Mouse (Mus musculus) limb, embryonic 15.5 days (tissue): ENCODE results near the gene Tspan12. TPM values are rescaled to one million over a fixed set of nuclear protein-coding genes. Genes with fewer than 3 reads are reported as not detected.
"Not testable (repeated sequence)": the region's sequence is repeated elsewhere in the genome, so short reads cannot be mapped to it uniquely, and the experiment has no call there.

Experiments
- ATAC-seq: fragments of 200-750 bp; cut with Nextera tagmentation; 2 replicates; pipeline ENCODE4 v1.8.0; 2017; ENCODE audit warnings: low read depth, moderate TSS enrichment; ENCODE audit not compliant: insufficient number of reproducible peaks, low FRiP score, low TSS enrichment
- H3K27ac ChIP-seq: fragments of 300-500 bp; sonication (generic); 2 replicates; pipeline ENCODE4 v1.5.1; 2015; ENCODE audit warnings: moderate library complexity, mild to moderate bottlenecking, inconsistent platforms
- H3K27me3 ChIP-seq: fragments of 300-500 bp; sonication (generic); 2 replicates; pipeline ENCODE4 v1.6.1; 2015; ENCODE audit warnings: inconsistent platforms
- H3K36me3 ChIP-seq: fragments of 300-500 bp; sonication (generic); 2 replicates; pipeline ENCODE4 v1.6.1; 2015; ENCODE audit warnings: inconsistent platforms
- H3K4me1 ChIP-seq: fragments of 300-500 bp; sonication (generic); 2 replicates; pipeline ENCODE4 v1.6.1; 2015; ENCODE audit warnings: inconsistent platforms
- H3K4me2 ChIP-seq: fragments of 300-500 bp; sonication (generic); 2 replicates; pipeline ENCODE4 v1.6.1; 2015; ENCODE audit warnings: mild to moderate bottlenecking, inconsistent platforms
- H3K4me3 ChIP-seq: fragments of 300-500 bp; sonication (generic); 2 replicates; pipeline ENCODE4 v1.5.1; 2015; ENCODE audit warnings: mild to moderate bottlenecking, inconsistent platforms
- H3K9ac ChIP-seq: fragments of 300-500 bp; sonication (generic); 2 replicates; pipeline ENCODE4 v1.6.1; 2015; ENCODE audit warnings: inconsistent platforms
- H3K9me3 ChIP-seq: fragments of 300-500 bp; sonication (generic); 2 replicates; pipeline ENCODE4 v1.6.1; 2016; ENCODE audit warnings: inconsistent platforms
- WGBS: fragments of 180-500 bp; shearing (Covaris S2); methylation state at CpG from one replicate; pipeline ENCODE4 v1.1.7; 2015; 5-methylcytosine and 5-hydroxymethylcytosine counted together
- polyA plus RNA-seq: library from polyadenylated mRNA; unstranded; fragments of >200 nt; fragmentation: Nextera tagmentation; extraction: Ambion mirVana; gene quantifications from 2 replicates; pipeline ENCODE4 v1.2.1, GENCODE M21; 2015

Tspan12 gene
- polyA plus RNA-seq, 1 experiment from 2014 or later: 28.2 TPM

- no peak for ATAC-seq
- no peak overlapping the region for H3K9ac ChIP-seq
- H3K4me3 ChIP-seq: no peak overlapping the region
- H3K36me3 ChIP-seq: 0 out of 2 replicates have a peak, but pooled peaks cover 9% of the 10 kb centered on the region
- H3K4me1 ChIP-seq: no peaks in the 10 kb centered on the region
- H3K4me2 ChIP-seq: no peak overlapping the region
- no peaks in the 10 kb centered on the region for H3K27me3 ChIP-seq
- no peaks in the 10 kb centered on the region for H3K9me3 ChIP-seq
- WGBS: 76% methylated on average over 5 of the region's 5 CpGs
- no peak overlapping the region for H3K27ac ChIP-seq
Observed at GRCm38 (mm10) chr6:21795410-21795809, 56.9 kb downstream of the Tspan12 start.

- Histone ChIP-seq H3K4me1 (no peaks in the 10 kb centered on the region), H3K4me2 (no peak overlapping the region), H3K9ac (no peak overlapping the region), H3K9me3 (no peaks in the 10 kb centered on the region), H3K36me3 (0 out of 2 replicates have a peak, but pooled peaks cover 7% of the 10 kb centered on the region), H3K4me3 (no peak overlapping the region), H3K27ac (no peak overlapping the region), H3K27me3 (no peaks in the 10 kb centered on the region)
- no peak for ATAC-seq
- 6% methylated on average over 7 of the region's 7 CpGs for WGBS
Observed at GRCm38 (mm10) chr6:21795072-21795407, 57.3 kb downstream of the Tspan12 start.

- Histone ChIP-seq H3K27me3 (no peaks in the 10 kb centered on the region), H3K4me3 (no peak overlapping the region), H3K9ac (no peak overlapping the region), H3K36me3 (0 out of 2 replicates have a peak, but pooled peaks cover 2% of the 10 kb centered on the region), H3K4me1 (no peaks in the 10 kb centered on the region), H3K4me2 (no peak overlapping the region), H3K27ac (no peak overlapping the region), H3K9me3 (no peaks in the 10 kb centered on the region)
- WGBS: 80% methylated on average over 11 of the region's 11 CpGs
- no peak for ATAC-seq
Observed at GRCm38 (mm10) chr6:21794337-21795071, 57.8 kb downstream of the Tspan12 start.

GRCm38 (mm10) chr6:21791307-21791706 is 61.0 kb downstream of the Tspan12 start:
- no peaks in the 10 kb centered on the region for H3K27me3 ChIP-seq
- WGBS: 68% methylated on average over 7 of the region's 7 CpGs
- no peaks in the 10 kb centered on the region for H3K36me3 ChIP-seq
- H3K27ac ChIP-seq: no peak overlapping the region
- H3K4me1 ChIP-seq: no peaks in the 10 kb centered on the region
- H3K9me3 ChIP-seq: no peaks in the 10 kb centered on the region
- ATAC-seq: no peak
- H3K4me2 ChIP-seq: no peak overlapping the region
- no peak overlapping the region for H3K4me3 ChIP-seq
- no peak overlapping the region for H3K9ac ChIP-seq

- Histone ChIP-seq H3K36me3 (no peaks in the 10 kb centered on the region), H3K4me2 (no peak overlapping the region), H3K4me1 (no peaks in the 10 kb centered on the region), H3K9me3 (no peaks in the 10 kb centered on the region), H3K27ac (no peak overlapping the region), H3K27me3 (no peaks in the 10 kb centered on the region), H3K9ac (no peak overlapping the region), H3K4me3 (no peak overlapping the region)
- ATAC-seq: no peak
- 88% methylated on average over 4 of the region's 4 CpGs for WGBS
Observed at GRCm38 (mm10) chr6:21790550-21791086, 61.7 kb downstream of the Tspan12 start.

GRCm38 (mm10) chr6:21790036-21790435 is 62.3 kb downstream of the Tspan12 start:
- no peak overlapping the region for H3K9ac ChIP-seq
- H3K27ac ChIP-seq: no peak overlapping the region
- ATAC-seq: no peak
- H3K4me1 ChIP-seq: no peaks in the 10 kb centered on the region
- no peak overlapping the region for H3K4me2 ChIP-seq
- WGBS: 69% methylated on average over 2 of the region's 2 CpGs
- H3K9me3 ChIP-seq: no peaks in the 10 kb centered on the region
- H3K27me3 ChIP-seq: no peaks in the 10 kb centered on the region
- no peak overlapping the region for H3K4me3 ChIP-seq
- H3K36me3 ChIP-seq: no peaks in the 10 kb centered on the region

- H3K4me1 ChIP-seq, H3K4me2 ChIP-seq, ATAC-seq, H3K27me3 ChIP-seq, H3K4me3 ChIP-seq, H3K27ac ChIP-seq, H3K9ac ChIP-seq, H3K36me3 ChIP-seq, H3K9me3 ChIP-seq: not testable (repeated sequence)
- 65% methylated on average over 1 of the region's 1 CpGs for WGBS
Observed at GRCm38 (mm10) chr6:21789582-21789981, 62.7 kb downstream of the Tspan12 start.

- Histone ChIP-seq H3K27ac (no peak overlapping the region), H3K36me3 (no peaks in the 10 kb centered on the region), H3K27me3 (no peaks in the 10 kb centered on the region), H3K4me2 (no peak overlapping the region), H3K9ac (no peak overlapping the region), H3K9me3 (no peaks in the 10 kb centered on the region), H3K4me1 (no peaks in the 10 kb centered on the region), H3K4me3 (no peak overlapping the region)
- no peak for ATAC-seq
- 44% methylated on average over 11 of the region's 11 CpGs for WGBS
Observed at GRCm38 (mm10) chr6:21787757-21788156, 64.6 kb downstream of the Tspan12 start.

- 48% methylated on average over 6 of the region's 6 CpGs for WGBS
- Histone ChIP-seq H3K27ac (no peak overlapping the region), H3K36me3 (no peaks in the 10 kb centered on the region), H3K9me3 (no peaks in the 10 kb centered on the region), H3K4me3 (no peak overlapping the region), H3K4me2 (no peak overlapping the region), H3K27me3 (no peaks in the 10 kb centered on the region), H3K9ac (no peak overlapping the region), H3K4me1 (no peaks in the 10 kb centered on the region)
- ATAC-seq: no peak
Observed at GRCm38 (mm10) chr6:21787274-21787673, 65.0 kb downstream of the Tspan12 start.

- Histone ChIP-seq H3K9me3 (no peaks in the 10 kb centered on the region), H3K36me3 (no peaks in the 10 kb centered on the region), H3K4me3 (no peak overlapping the region), H3K9ac (no peak overlapping the region), H3K27ac (no peak overlapping the region), H3K27me3 (no peaks in the 10 kb centered on the region), H3K4me1 (no peaks in the 10 kb centered on the region), H3K4me2 (no peak overlapping the region)
- 53% methylated on average over 7 of the region's 7 CpGs for WGBS
- ATAC-seq: no peak
Observed at GRCm38 (mm10) chr6:21774213-21774916, 78.0 kb downstream of the Tspan12 start.

- no peak overlapping the region for H3K9ac ChIP-seq
- H3K4me3 ChIP-seq: no peak overlapping the region
- no peak overlapping the region for H3K27ac ChIP-seq
- WGBS: 41% methylated on average over 1 of the region's 1 CpGs
- H3K36me3 ChIP-seq: no peaks in the 10 kb centered on the region
- H3K9me3 ChIP-seq: no peaks in the 10 kb centered on the region
- no peak for ATAC-seq
- H3K4me2 ChIP-seq: no peak overlapping the region
- H3K27me3 ChIP-seq: no peaks in the 10 kb centered on the region
- H3K4me1 ChIP-seq: 0 out of 2 replicates have a peak, but pooled peaks cover 2% of the 10 kb centered on the region
Observed at GRCm38 (mm10) chr6:21769447-21769809, 82.9 kb downstream of the Tspan12 start.

- H3K9me3 ChIP-seq: no peaks in the 10 kb centered on the region
- H3K4me1 ChIP-seq: 0 out of 2 replicates have a peak, but pooled peaks cover 2% of the 10 kb centered on the region
- no peak overlapping the region for H3K4me3 ChIP-seq
- peak; percentile 30; the same call in 1 of the 2 replicates for ATAC-seq
- H3K36me3 ChIP-seq: no peaks in the 10 kb centered on the region
- no peaks in the 10 kb centered on the region for H3K27me3 ChIP-seq
- no peak overlapping the region for H3K4me2 ChIP-seq
- H3K9ac ChIP-seq: no peak overlapping the region
- 53% methylated on average over 9 of the region's 9 CpGs for WGBS
- peak overlapping the region; percentile 22 for H3K27ac ChIP-seq
Observed at GRCm38 (mm10) chr6:21768745-21769446, 83.4 kb downstream of the Tspan12 start.
